Mouse (Mus musculus) heart, embryonic 12.5 days (tissue): ENCODE results near the gene Mbl2. TPM values are rescaled to one million over a fixed set of nuclear protein-coding genes. Genes with fewer than 3 reads are reported as not detected.
"Not testable (repeated sequence)": the region's sequence is repeated elsewhere in the genome, so short reads cannot be mapped to it uniquely, and the experiment has no call there.

Experiments used
- ATAC-seq: fragments of 200-750 bp; cut with Nextera tagmentation; 2 replicates; pipeline ENCODE4 v1.8.0; 2017; ENCODE audit warnings: moderate TSS enrichment, moderate library complexity; ENCODE audit not compliant: insufficient number of reproducible peaks, low FRiP score
- H3K27ac ChIP-seq: fragments of 300-500 bp; sonication (generic); 2 replicates; pipeline ENCODE4 v1.5.1; 2016; ENCODE audit warnings: mild to moderate bottlenecking, moderate library complexity; ENCODE audit not compliant: poor library complexity, severe bottlenecking
- H3K27me3 ChIP-seq: fragments of 300-500 bp; sonication (generic); replicated peaks from 2 replicates; pipeline ENCODE4 v1.6.1; 2016; ENCODE audit warnings: mild to moderate bottlenecking, moderate library complexity
- H3K36me3 ChIP-seq: fragments of 300-500 bp; sonication (generic); 2 replicates; pipeline ENCODE4 v1.6.1; 2016; ENCODE audit warnings: mild to moderate bottlenecking, moderate library complexity
- H3K4me1 ChIP-seq: fragments of 300-500 bp; sonication (generic); replicated peaks from 2 replicates; pipeline ENCODE4 v1.6.1; 2016; ENCODE audit warnings: mild to moderate bottlenecking
- H3K4me2 ChIP-seq: fragments of 300-500 bp; sonication (generic); 2 replicates; pipeline ENCODE4 v1.6.1; 2016; ENCODE audit warnings: mild to moderate bottlenecking, moderate library complexity
- H3K4me3 ChIP-seq: fragments of 300-500 bp; sonication (generic); 2 replicates; pipeline ENCODE4 v1.5.1; 2016; ENCODE audit warnings: mild to moderate bottlenecking
- H3K9ac ChIP-seq: fragments of 300-500 bp; sonication (generic); 2 replicates; pipeline ENCODE4 v1.6.1; 2016; ENCODE audit warnings: mild to moderate bottlenecking, moderate library complexity
- H3K9me3 ChIP-seq: fragments of 300-500 bp; sonication (generic); replicated peaks from 2 replicates; pipeline ENCODE4 v1.6.1; 2016; ENCODE audit warnings: mild to moderate bottlenecking, moderate library complexity
- WGBS: fragments of 180-500 bp; shearing (Covaris S2); methylation state at CpG from one replicate; pipeline ENCODE4 v1.1.7; 2016; 5-methylcytosine and 5-hydroxymethylcytosine counted together
- polyA plus RNA-seq: library from polyadenylated mRNA; unstranded; fragments of >200 nt; fragmentation: Nextera tagmentation; extraction: Ambion mirVana; gene quantifications from 2 replicates; pipeline ENCODE4 v1.2.1, GENCODE M21; 2016

Mbl2 gene
- polyA plus RNA-seq, 1 experiment from 2014 or later = not detected

DNA sequence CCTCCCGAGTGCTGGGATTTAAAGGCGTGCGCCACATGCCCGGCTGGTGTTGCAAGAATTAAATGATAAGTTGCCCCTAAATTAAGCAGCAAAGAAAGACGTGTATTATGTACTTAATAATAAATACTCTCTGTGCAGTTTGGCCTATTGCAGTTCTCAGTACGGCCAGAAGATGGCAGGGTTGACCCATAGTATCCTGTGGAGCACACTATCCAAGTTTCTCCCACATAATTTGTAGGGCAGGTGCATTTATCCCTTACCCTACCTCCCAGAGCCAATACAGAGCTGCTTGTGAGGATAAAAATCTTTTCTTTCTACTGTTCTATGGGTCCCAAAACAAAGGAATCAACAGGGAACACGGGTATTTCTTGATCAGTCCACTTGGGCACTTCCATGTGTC is 15.4 kb upstream of the Mbl2 start:
- no peak for ATAC-seq

DNA sequence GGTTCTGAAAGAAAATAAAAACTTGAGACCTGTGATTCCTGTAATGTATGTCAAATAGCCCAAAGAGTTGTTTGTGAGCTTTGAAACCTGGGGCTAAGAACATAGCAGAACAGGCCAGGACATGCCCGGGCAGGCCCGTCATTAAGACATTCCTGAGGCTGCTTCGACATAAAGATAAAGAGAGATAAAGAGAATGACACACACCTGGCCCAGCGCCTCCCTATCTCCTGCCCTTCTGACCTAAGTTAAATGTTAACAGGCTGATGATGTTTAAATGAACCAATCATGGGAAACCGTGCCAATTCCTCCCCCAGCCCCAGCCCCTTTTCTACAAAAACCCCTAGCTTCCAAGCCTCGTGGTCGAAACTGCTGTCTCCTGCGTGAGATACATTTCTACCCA is 10.1 kb upstream of the Mbl2 start:
- not testable (repeated sequence) for H3K27ac ChIP-seq, ATAC-seq, H3K4me2 ChIP-seq, H3K27me3 ChIP-seq, H3K9ac ChIP-seq, H3K9me3 ChIP-seq, H3K4me1 ChIP-seq, H3K36me3 ChIP-seq, H3K4me3 ChIP-seq
- WGBS = 43% methylated on average over 8 of the region's 8 CpGs

More for the DNA sequence above, 15.4 kb upstream of the Mbl2 start:
- H3K27ac ChIP-seq = no peak overlapping the region
- H3K9me3 ChIP-seq = no peaks in the 10 kb centered on the region
- 17% methylated on average over 7 of the region's 7 CpGs for WGBS
- H3K27me3 ChIP-seq = no peaks in the 10 kb centered on the region
- no peak overlapping the region for H3K9ac ChIP-seq
- H3K4me2 ChIP-seq = no peak overlapping the region
- H3K4me1 ChIP-seq = no peaks in the 10 kb centered on the region
- H3K36me3 ChIP-seq = no peaks in the 10 kb centered on the region
- no peak overlapping the region for H3K4me3 ChIP-seq

DNA sequence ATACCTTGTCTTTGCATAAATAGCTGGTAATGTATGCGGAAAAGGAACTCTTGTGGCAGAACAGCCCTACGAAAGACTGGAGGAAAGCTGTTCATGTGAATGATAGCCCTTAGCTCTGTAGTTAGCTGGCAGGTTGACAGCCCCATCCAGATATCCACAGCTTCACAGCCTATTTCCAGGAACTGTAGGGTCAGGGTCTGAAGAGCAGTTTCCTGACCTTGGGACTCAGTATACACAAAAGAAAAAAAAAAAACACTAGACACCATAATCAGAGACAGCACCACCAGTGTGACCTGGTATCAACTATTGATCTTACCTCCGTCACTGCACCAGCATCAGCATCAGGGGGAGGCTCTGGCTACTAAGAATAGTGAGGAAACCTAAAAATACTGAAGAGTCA is 3.3 kb upstream of the Mbl2 start:
- ATAC-seq = no peak
- no peak overlapping the region for H3K4me3 ChIP-seq
- H3K4me2 ChIP-seq = no peak overlapping the region
- no peaks in the 10 kb centered on the region for H3K9me3 ChIP-seq
- H3K4me1 ChIP-seq = no peaks in the 10 kb centered on the region
- no peaks in the 10 kb centered on the region for H3K36me3 ChIP-seq
- no peak overlapping the region for H3K27ac ChIP-seq
- H3K9ac ChIP-seq = no peak overlapping the region
- 64% methylated on average over 3 of the region's 3 CpGs for WGBS
- H3K27me3 ChIP-seq = 0 out of 2 replicates have a peak, but pooled peaks cover 4% of the 10 kb centered on the region

DNA sequence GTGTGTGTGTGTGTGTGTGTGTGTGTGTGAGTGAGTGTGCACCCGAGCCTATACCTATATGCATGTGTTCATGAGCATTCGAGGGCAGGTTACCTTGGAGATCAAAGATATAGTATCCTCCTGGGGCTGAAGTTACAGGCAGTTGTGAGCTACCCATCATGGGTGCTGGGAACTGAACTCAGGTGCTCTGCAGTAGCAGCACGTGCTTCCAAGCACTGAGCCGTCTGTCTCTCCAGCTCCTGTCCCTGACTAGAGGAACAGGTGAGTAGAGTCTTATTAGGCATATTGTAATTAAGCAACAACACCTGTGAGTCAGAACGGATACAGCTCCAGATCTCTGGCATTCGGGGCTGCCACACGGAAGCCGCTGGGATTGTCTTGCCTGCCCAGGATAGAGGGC is 1.7 kb downstream of the Mbl2 start:
- Histone ChIP-seq H3K27ac (no peak overlapping the region), H3K4me3 (no peak overlapping the region), H3K4me1 (no peaks in the 10 kb centered on the region), H3K4me2 (no peak overlapping the region), H3K36me3 (no peaks in the 10 kb centered on the region), H3K9me3 (no peaks in the 10 kb centered on the region), H3K9ac (no peak overlapping the region), H3K27me3 (no peaks in the 10 kb centered on the region)
- no peak for ATAC-seq
- WGBS = 87% methylated on average over 8 of the region's 8 CpGs

DNA sequence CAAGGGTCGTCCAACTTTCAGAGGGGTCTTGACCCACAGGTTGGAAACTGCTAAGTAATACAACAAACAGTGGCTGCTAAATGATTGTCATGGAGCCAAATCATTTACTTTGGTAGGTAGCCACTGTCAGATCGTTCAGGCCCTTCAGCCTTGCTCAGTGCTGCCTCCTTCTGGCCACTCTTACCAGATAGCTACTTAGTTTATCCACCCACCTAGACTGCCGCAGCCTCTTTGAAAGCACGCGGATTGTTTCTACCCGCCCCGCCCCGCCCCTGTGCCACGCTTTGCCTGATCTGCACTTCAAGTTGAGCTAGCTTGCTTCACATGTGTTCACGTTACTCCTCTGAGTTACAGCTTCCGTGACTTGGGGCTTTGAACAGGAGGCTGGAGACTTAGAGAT is 14.6 kb downstream of the Mbl2 start:
- no peak for ATAC-seq
- Histone ChIP-seq H3K9ac (no peak overlapping the region), H3K9me3 (no peaks in the 10 kb centered on the region), H3K4me1 (no peaks in the 10 kb centered on the region), H3K4me3 (no peak overlapping the region), H3K27ac (no peak overlapping the region), H3K4me2 (no peak overlapping the region), H3K27me3 (peaks cover 5% of the 10 kb centered on the region), H3K36me3 (no peaks in the 10 kb centered on the region)
- WGBS = 27% methylated on average over 11 of the region's 11 CpGs

DNA sequence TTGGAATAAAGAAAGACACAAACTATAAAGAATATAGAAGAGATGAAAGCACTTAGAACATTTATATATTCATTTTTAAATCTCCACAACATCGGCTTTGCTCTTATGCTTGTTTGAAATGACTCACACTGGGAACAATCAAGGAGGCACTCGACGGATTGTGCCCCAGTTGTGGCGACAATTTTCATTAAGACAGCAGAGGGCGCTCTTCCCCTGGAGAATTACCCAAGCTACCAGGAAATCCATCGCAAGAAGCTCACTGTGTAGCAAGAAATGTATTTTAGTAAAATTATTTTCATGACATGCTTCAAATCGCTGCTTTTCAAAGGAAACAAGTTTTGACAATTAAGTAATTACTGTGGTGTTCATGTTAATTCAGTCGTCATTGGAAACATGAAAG is 16.1 kb downstream of the Mbl2 start:
- Histone ChIP-seq H3K27me3 (peaks cover 5% of the 10 kb centered on the region), H3K4me3 (no peak overlapping the region), H3K4me2 (no peak overlapping the region), H3K4me1 (no peaks in the 10 kb centered on the region), H3K36me3 (no peaks in the 10 kb centered on the region), H3K9me3 (no peaks in the 10 kb centered on the region), H3K27ac (no peak overlapping the region), H3K9ac (no peak overlapping the region)
- ATAC-seq = no peak
- 5% methylated on average over 8 of the region's 8 CpGs for WGBS

DNA sequence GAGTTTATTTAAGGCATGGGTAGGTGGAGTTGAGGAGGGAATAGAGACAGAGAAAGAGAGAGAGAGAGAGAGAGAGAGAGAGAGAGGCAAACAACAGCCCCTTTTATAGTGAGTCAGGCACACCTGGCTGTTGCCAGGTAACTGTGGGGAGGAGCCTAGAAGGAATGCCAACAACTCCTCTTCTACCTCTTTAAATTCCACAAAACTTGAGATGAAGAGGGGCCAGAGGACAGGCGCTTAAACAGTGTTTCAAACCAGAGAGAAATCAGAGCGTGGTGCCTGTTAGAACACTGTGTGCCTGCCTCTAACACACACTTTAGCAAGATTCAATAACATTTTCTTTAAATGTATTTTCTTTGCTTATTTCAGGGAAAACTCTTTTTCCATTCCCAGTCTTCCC is 19.5 kb downstream of the Mbl2 start:
- Histone ChIP-seq H3K9ac (no peak overlapping the region), H3K27ac (no peak overlapping the region), H3K27me3 (peaks cover 5% of the 10 kb centered on the region; the same call in 1 of the 2 replicates), H3K9me3 (no peaks in the 10 kb centered on the region), H3K36me3 (no peaks in the 10 kb centered on the region), H3K4me1 (no peaks in the 10 kb centered on the region), H3K4me3 (no peak overlapping the region), H3K4me2 (no peak overlapping the region)
- WGBS = 74% methylated on average over 2 of the region's 2 CpGs
- ATAC-seq = no peak

DNA sequence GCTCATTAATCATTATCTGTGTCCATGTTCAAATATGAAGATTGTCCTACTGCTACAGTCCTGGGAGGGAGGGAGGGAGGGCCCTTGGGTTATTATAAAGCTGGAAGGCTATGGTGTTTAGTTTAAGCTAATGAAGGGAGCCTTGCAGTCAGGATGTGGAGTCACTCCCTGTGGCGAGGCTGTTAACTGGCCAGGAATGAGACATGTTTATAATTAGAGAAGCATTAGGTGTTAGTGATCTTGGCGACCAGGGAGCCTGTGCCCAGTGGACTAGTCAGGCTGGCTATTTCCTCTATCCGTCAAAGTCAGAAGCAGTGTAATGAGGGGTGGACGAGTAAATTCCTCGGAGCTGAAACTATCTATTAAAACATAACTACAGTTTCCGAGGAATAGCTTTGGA is 23.6 kb downstream of the Mbl2 start:
- Histone ChIP-seq H3K27ac (no peak overlapping the region), H3K9ac (no peak overlapping the region), H3K4me2 (no peak overlapping the region), H3K36me3 (no peaks in the 10 kb centered on the region), H3K27me3 (no peaks in the 10 kb centered on the region), H3K4me1 (no peaks in the 10 kb centered on the region), H3K4me3 (no peak overlapping the region), H3K9me3 (no peaks in the 10 kb centered on the region)
- WGBS = 24% methylated on average over 6 of the region's 6 CpGs
- no peak for ATAC-seq

DNA sequence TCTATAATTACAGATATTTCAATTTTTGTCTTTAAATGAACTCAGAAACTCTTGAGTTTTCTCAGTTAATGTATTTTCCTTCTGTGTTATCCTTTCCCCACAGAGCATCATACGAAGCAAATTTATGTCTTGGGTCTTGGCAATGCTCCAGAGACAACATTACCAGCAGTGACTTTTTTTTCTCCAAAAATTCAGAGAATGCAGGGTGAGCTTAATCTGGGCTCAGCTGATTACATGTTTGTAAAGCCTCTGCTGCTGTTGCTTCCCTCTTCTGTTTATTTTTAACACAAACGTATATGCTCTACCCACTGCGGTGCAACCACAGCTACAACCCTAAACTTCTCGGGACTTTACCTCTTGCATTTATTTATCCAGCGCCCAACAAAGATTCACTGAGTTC is 48.4 kb downstream of the Mbl2 start:
- 21% methylated on average over 5 of the region's 5 CpGs for WGBS
- Histone ChIP-seq H3K27ac (no peak overlapping the region), H3K9ac (no peak overlapping the region), H3K4me2 (no peak overlapping the region), H3K36me3 (no peaks in the 10 kb centered on the region), H3K4me1 (peaks cover 21% of the 10 kb centered on the region), H3K27me3 (no peaks in the 10 kb centered on the region), H3K4me3 (no peak overlapping the region), H3K9me3 (no peaks in the 10 kb centered on the region)
- ATAC-seq = no peak

DNA sequence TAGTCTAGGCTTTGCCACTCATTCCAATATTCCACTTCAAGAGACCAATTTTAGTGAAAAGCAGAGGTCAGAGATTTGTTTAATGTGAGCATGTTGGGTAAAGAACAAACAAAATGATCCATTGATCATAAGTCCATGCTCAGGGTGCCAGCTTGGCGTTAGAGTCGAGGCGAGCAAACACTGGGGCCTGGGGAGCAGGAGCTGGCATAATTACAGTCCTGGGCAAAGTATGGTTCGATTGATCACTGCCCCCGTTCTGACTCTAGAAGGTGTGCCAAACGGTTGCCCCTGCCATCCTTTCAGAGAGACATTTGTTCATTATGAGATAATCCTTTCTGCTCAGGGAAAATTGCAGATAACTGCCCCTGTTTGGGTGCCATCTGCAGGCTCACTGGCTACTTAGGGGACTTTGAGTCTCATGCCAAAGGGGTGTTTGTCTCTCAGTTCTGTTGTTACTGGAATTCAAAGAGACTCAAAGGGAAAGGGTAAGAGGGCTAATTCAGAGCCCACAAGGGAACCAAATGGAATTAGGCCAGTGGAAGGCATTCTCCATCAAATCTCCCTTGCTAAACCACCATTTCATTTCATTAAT is 55.3 kb downstream of the Mbl2 start:
- ATAC-seq = no peak
- no peak overlapping the region for H3K27ac ChIP-seq
- no peak overlapping the region for H3K4me2 ChIP-seq
- H3K9me3 ChIP-seq = no peaks in the 10 kb centered on the region
- H3K4me1 ChIP-seq = no peaks in the 10 kb centered on the region
- no peaks in the 10 kb centered on the region for H3K27me3 ChIP-seq
- H3K4me3 ChIP-seq = no peak overlapping the region
- no peak overlapping the region for H3K9ac ChIP-seq
- WGBS = 76% methylated on average over 6 of the region's 6 CpGs
- no peaks in the 10 kb centered on the region for H3K36me3 ChIP-seq
